Mouse (Mus musculus) E14TG2a.4 (cell line): ENCODE measurements around the gene Gen1.

Experiments used
- CTCF ChIP-seq: conservative IDR thresholded peaks from 2 replicates; pipeline ENCODE4 v1.5.1; 2014; ENCODE audit warnings: low read length
- NANOG ChIP-seq: IDR thresholded peaks from 2 replicates; pipeline ENCODE4 v1.6.1; 2014; ENCODE audit warnings: borderline replicate concordance, low read length, mixed read lengths

DNA sequence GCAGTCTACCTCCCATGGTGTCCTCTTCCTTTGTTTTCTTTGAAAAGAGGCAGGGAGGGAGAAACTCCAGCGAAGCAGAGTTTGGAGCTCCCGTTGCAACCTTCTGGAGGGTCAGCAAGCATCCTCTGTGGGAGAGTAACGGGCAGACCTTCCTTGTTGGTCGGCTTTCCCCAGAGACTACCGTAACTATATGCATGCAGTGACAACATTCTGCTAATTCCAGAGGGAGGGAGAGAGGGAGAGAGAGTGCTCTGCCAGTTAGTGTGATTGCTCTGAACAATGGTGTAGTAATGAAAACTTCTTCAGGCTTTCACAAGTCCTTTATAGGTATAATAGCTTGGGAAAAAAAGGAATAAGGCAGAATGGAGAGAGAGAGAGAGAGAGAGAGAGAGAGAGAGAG, 40.9 kb downstream of the Gen1 start:
- TF ChIP-seq CTCF (no peak), NANOG (no peak)
